Mouse (Mus musculus) brown adipose tissue, adult 24 weeks (tissue): ENCODE measurements around the gene Rufy2. TPM values are rescaled to one million over a fixed set of nuclear protein-coding genes. Genes with fewer than 3 reads are reported as not detected.

Source experiments
- H3K27ac ChIP-seq: fragments of 200-500 bp; replicated peaks from 2 replicates; pipeline ENCODE4 v1.5.1; 2012; ENCODE audit warnings: low read depth, mild to moderate bottlenecking, low read length
- H3K4me1 ChIP-seq: fragments of 200-500 bp; 2 replicates; pipeline ENCODE4 v1.6.1; 2012; ENCODE audit warnings: low read length, mixed read lengths; ENCODE audit not compliant: control insufficient read depth, insufficient read depth, insufficient read length
- H3K4me3 ChIP-seq: fragments of 200-500 bp; 2 replicates; pipeline ENCODE4 v1.5.1; 2012; ENCODE audit warnings: low read depth, mild to moderate bottlenecking, low read length, moderate library complexity; ENCODE audit not compliant: insufficient read depth
- polyA plus RNA-seq: library from polyadenylated mRNA; stranded (reverse); fragments of >200 nt; gene quantifications from 2 replicates; pipeline ENCODE4 v1.2.4, GENCODE M21; 2012; ENCODE audit not compliant: missing spikeins, insufficient read depth, insufficient read length

The Rufy2 gene
- polyA plus RNA-seq, 1 experiment: 7.5 TPM

- H3K4me1 ChIP-seq: no peaks in the 10 kb centered on the region
- no peak overlapping the region for H3K4me3 ChIP-seq
- H3K27ac ChIP-seq: no peak overlapping the region
Measured at GRCm38 (mm10) chr10:63000584-63000983, 20.6 kb downstream of the Rufy2 start.

GRCm38 (mm10) chr10:63003252-63003651 lies 23.2 kb downstream of the Rufy2 start:
- Histone ChIP-seq H3K27ac (no peak overlapping the region), H3K4me1 (no peaks in the 10 kb centered on the region), H3K4me3 (no peak overlapping the region)

DNA sequence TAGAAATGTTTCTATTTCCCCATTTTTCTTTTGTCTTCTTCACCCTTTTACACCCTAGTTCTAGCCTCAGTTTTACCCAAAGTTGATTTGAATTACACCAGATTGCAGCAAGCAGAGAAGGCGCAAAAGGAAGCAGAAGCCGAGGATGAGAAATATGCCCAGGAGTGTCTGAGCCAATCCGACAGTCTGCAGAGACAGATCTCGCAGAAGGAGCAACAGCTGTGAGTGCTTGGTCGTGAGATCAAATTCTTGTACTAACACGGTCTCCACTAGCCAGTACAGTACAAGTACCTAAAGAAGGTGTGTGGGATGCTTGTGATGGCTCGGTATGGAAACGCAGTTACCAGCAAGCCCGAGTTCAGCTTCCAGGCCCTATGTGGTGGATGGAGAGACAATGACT lies 24.5 kb downstream of the Rufy2 start:
- Histone ChIP-seq H3K4me1 (no peaks in the 10 kb centered on the region), H3K27ac (no peak overlapping the region), H3K4me3 (no peak overlapping the region)

GRCm38 (mm10) chr10:63008193-63008592 lies 28.2 kb downstream of the Rufy2 start:
- Histone ChIP-seq H3K27ac (no peak overlapping the region), H3K4me1 (no peaks in the 10 kb centered on the region), H3K4me3 (no peak overlapping the region)

DNA sequence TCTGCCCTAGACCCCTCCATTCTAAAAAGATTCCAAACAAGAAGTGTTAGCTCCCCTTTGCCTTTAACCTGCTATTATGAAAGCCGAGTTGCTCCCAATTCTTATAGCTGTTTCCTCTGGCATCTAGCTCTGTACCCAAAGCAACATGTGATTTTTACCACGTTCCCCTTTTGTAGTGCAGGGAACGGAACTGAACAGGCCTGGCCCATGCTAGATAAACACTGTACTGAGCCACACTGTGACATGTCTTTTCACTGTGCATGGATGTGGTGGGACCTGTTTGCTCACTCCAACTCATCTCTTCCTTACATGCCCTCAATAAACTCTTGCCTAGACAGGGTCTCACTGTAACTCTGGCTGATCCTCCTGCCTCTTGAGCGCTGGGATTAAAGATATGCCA lies 30.2 kb downstream of the Rufy2 start:
- Histone ChIP-seq H3K4me3 (no peak overlapping the region), H3K27ac (no peak overlapping the region), H3K4me1 (no peaks in the 10 kb centered on the region)

- Histone ChIP-seq H3K4me3 (no peak overlapping the region), H3K4me1 (no peaks in the 10 kb centered on the region), H3K27ac (no peak overlapping the region)
Measured at GRCm38 (mm10) chr10:63011556-63011955, 31.5 kb downstream of the Rufy2 start.

DNA sequence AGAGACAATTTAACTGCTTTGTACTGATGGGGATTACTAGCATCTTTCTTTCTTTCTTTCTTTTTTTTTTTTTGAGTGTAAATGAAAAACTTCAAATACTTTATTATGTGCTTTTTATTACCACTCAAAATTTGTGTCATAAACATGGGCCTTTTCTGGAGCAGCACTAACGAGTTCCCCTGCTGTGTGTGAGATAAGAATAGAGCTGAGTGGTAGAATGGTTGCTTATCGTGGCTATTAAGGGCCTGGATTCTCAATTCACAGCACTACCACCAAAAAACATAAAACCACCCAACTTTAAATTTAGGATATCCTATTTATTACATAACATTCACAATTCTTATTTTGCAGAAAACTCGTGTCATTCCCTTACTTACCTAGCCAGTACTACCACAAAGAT lies 33.5 kb downstream of the Rufy2 start:
- Histone ChIP-seq H3K4me3 (no peak overlapping the region), H3K4me1 (no peaks in the 10 kb centered on the region; the same call in 1 of the 2 replicates), H3K27ac (no peak overlapping the region)

DNA sequence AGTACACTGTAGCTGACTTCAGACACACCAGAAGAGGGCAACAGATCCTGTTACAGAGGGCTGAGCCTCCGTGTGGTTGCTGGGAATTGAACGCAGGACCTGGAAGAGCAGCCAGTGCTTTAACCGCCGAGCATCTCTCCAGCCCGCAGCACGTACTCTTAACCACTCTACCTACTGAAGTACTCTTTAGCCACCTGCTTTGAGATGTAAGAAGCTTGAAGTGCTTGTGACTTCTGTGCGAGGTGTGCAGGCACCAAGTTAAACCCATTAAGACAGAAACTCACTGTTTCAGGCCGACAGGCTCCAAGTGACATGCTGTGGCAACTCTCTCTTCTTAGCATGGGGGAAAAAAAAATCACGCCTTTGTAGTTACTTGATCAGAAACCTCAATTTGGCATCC lies 34.1 kb downstream of the Rufy2 start:
- Histone ChIP-seq H3K4me3 (no peak overlapping the region), H3K27ac (no peak overlapping the region), H3K4me1 (peaks cover 3% of the 10 kb centered on the region)

- Histone ChIP-seq H3K4me3 (no peak overlapping the region), H3K27ac (no peak overlapping the region)
Measured at GRCm38 (mm10) chr10:63019304-63019703, 39.3 kb downstream of the Rufy2 start.

GRCm38 (mm10) chr10:63021702-63022101 lies 41.7 kb downstream of the Rufy2 start:
- peak overlapping the region; percentile 97 for H3K4me3 ChIP-seq
- no peak overlapping the region for H3K27ac ChIP-seq
- peaks cover 8% of the 10 kb centered on the region for H3K4me1 ChIP-seq

More at GRCm38 (mm10) chr10:63019304-63019703, 39.3 kb downstream of the Rufy2 start:
- H3K4me1 ChIP-seq: peaks cover 8% of the 10 kb centered on the region

DNA sequence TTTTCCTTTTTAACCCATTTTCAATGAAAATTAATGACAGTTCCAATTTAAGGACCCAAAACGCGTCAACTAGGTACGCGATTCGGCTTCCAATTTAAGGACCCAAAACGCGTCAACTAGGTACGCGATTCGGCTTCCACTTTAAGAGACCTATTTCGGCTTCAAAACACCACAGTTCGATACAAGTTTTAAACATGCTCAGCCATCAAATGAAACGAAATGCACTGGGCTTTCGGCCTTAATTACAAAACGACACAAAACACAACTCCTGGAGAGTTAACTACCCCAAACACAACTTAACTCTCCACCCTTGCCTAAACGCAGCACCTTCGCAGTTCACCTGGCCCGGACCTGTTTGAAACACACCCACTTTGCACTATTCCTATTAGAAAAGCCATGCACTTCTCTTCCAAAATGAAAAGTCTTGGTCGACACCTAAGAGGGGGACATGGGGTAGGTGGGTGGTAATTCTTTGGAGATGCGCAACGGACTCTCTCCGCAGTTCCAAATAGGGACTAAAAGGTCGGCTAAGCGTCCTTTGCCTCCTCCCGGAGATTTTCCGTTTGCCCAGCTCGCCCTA lies 42.6 kb downstream of the Rufy2 start:
- H3K27ac ChIP-seq: peak overlapping the region; percentile 98
- peak overlapping the region; percentile 97 for H3K4me3 ChIP-seq
- H3K4me1 ChIP-seq: peaks cover 8% of the 10 kb centered on the region

GRCm38 (mm10) chr10:63023121-63023748 lies 43.2 kb downstream of the Rufy2 start:
- Histone ChIP-seq H3K4me1 (peaks cover 8% of the 10 kb centered on the region), H3K27ac (peak overlapping the region; percentile 98), H3K4me3 (peak overlapping the region; percentile 97)

DNA sequence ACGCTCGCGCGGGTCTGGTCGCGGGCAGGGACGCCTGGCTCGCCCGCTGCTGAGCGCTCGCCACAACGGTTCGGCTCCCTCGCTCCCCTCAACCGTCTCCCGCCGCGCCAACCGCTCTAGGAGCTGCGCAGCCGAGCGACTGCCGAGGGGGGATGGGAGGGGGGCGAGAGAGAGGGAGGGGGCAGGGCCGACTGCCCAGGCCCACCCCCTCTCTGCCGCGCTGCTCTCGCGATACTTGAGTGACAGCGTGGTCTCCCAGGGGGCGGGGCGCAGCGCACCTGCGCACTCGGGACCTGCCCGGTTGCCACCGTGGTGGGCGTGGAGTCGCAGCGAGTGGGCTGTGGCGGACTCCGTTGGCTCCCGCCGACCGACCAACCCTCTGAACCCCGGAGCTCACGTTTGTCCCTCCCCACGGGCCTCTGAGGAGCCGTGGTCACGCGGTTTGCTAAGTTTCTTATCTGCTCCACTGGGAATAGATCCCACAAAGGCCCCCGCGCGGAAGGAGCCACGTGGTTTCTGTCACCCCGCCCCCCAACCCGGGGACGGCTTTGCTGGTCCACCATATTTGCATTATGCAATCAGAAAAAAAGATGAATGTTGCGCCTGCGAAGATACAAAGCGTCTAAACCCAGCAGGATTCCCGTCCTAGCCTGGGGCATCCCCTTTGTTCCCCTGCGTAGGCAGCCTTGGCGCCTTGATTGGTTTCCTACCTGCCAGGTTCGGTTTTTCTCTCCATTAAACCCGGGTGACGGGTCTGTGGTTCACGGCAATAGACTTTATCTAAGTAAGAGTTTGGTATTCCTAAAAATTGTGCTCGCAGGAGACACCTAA lies 43.9 kb downstream of the Rufy2 start, which contains the start of the genes Hnrnph3 and Pbld2:
Hnrnph3 (minus strand) TSS at position 469 of the 831 bp plus-strand sequence.
Pbld2 (plus strand) TSS at position 567 of the 831 bp plus-strand sequence.
- Histone ChIP-seq H3K4me3 (peak within 1 kb of the TSS; percentile 97), H3K27ac (peak within 1 kb of the TSS; percentile 98), H3K4me1 (peaks cover 6% of the 10 kb centered on the region)

GRCm38 (mm10) chr10:63024580-63024910 lies 44.5 kb downstream of the Rufy2 start:
- Histone ChIP-seq H3K4me1 (peaks cover 3% of the 10 kb centered on the region), H3K27ac (peak overlapping the region; percentile 88), H3K4me3 (peak overlapping the region; percentile 72)

- Histone ChIP-seq H3K27ac (no peak overlapping the region), H3K4me3 (peak overlapping the region; percentile 13; the same call in 1 of the 2 replicates), H3K4me1 (peaks cover 3% of the 10 kb centered on the region)
Measured at GRCm38 (mm10) chr10:63025016-63025415, 45.0 kb downstream of the Rufy2 start.
